Mouse (Mus musculus) bone marrow macrophage, adult 2 months (primary cell): ENCODE measurements at regions not wholly inside any gene's neighbourhood (a gene's known extent, or its start where the extent isn't known, plus 50 kb on each side); places are given as distances from the start of the nearest gene placed in this dataset.
A peak's percentile ranks its signal among the peaks of the same experiment; 100 is the strongest.

Experiments used
- H3K27ac ChIP-seq: 2 replicates; pipeline ENCODE4 v1.5.1; 2012; ENCODE audit warnings: low read depth, low read length; ENCODE audit not compliant: insufficient read depth
- H3K4me1 ChIP-seq: 2 replicates; pipeline ENCODE4 v1.6.1; 2012; ENCODE audit warnings: low read length; ENCODE audit not compliant: control insufficient read depth, insufficient read depth
- H3K4me3 ChIP-seq: 2 replicates; pipeline ENCODE4 v1.5.1; 2012; ENCODE audit warnings: mild to moderate bottlenecking, low read length, moderate library complexity; ENCODE audit not compliant: insufficient read depth
- CTCF ChIP-seq: IDR thresholded peaks from 2 replicates; pipeline ENCODE4 v1.5.1; 2012; ENCODE audit warnings: low read depth, mild to moderate bottlenecking, low read length, moderate library complexity
- POLR2A ChIP-seq: IDR thresholded peaks from 2 replicates; pipeline ENCODE4 v1.6.1; 2012; ENCODE audit warnings: mild to moderate bottlenecking, low read depth, low read length, borderline replicate concordance

- Histone ChIP-seq H3K4me1 (no peaks in the 10 kb centered on the region), H3K27ac (no peak overlapping the region), H3K4me3 (no peak overlapping the region)
- TF ChIP-seq CTCF = no peak
- TF ChIP-seq POLR2A = no peak
Observed at GRCm38 (mm10) chr12:56441166-56441817, 95.4 kb downstream of the Nkx2-1 start.

GRCm38 (mm10) chr12:56440068-56440847 lies 94.6 kb upstream of the Mbip start:
- H3K4me3 ChIP-seq = no peak overlapping the region

GRCm38 (mm10) chr12:56438384-56438783 lies 92.7 kb upstream of the Mbip start:
- no peak overlapping the region for H3K27ac ChIP-seq
- TF ChIP-seq CTCF = no peak
- no peak for TF ChIP-seq POLR2A
- no peak overlapping the region for H3K4me3 ChIP-seq
- no peaks in the 10 kb centered on the region for H3K4me1 ChIP-seq

More at GRCm38 (mm10) chr12:56440068-56440847, 94.6 kb upstream of the Mbip start:
- no peaks in the 10 kb centered on the region for H3K4me1 ChIP-seq
- TF ChIP-seq CTCF = no peak
- H3K27ac ChIP-seq = no peak overlapping the region

GRCm38 (mm10) chr12:56437975-56438374 lies 92.3 kb upstream of the Mbip start:
- H3K4me3 ChIP-seq = no peak overlapping the region
- TF ChIP-seq POLR2A = no peak
- no peak for TF ChIP-seq CTCF
- H3K27ac ChIP-seq = no peak overlapping the region
- H3K4me1 ChIP-seq = no peaks in the 10 kb centered on the region

GRCm38 (mm10) chr12:56426681-56427246 lies 81.1 kb upstream of the Mbip start:
- no peak for TF ChIP-seq CTCF
- no peak for TF ChIP-seq POLR2A
- H3K27ac ChIP-seq = no peak overlapping the region
- H3K4me1 ChIP-seq = no peaks in the 10 kb centered on the region
- H3K4me3 ChIP-seq = no peak overlapping the region

GRCm38 (mm10) chr12:56416106-56416505 lies 70.4 kb upstream of the Mbip start:
- no peak overlapping the region for H3K4me3 ChIP-seq
- no peak overlapping the region for H3K27ac ChIP-seq
- TF ChIP-seq POLR2A = no peak
- TF ChIP-seq CTCF = no peak
- H3K4me1 ChIP-seq = no peaks in the 10 kb centered on the region

- TF ChIP-seq CTCF = no peak
- TF ChIP-seq POLR2A = no peak
- Histone ChIP-seq H3K27ac (no peak overlapping the region), H3K4me3 (no peak overlapping the region), H3K4me1 (no peaks in the 10 kb centered on the region)
Observed at GRCm38 (mm10) chr12:56414861-56415765, 69.4 kb upstream of the Mbip start.

- Histone ChIP-seq H3K4me3 (no peak overlapping the region), H3K27ac (no peak overlapping the region)
- no peak for TF ChIP-seq CTCF
- TF ChIP-seq POLR2A = no peak
Observed at GRCm38 (mm10) chr12:56405658-56406057, 60.0 kb upstream of the Mbip start.

GRCm38 (mm10) chr12:56404833-56405232 lies 59.1 kb upstream of the Mbip start:
- H3K4me3 ChIP-seq = no peak overlapping the region
- peak; percentile 61 for TF ChIP-seq CTCF
- no peak for TF ChIP-seq POLR2A
- H3K27ac ChIP-seq = no peak overlapping the region
- no peaks in the 10 kb centered on the region for H3K4me1 ChIP-seq

More at GRCm38 (mm10) chr12:56405658-56406057, 60.0 kb upstream of the Mbip start:
- no peaks in the 10 kb centered on the region for H3K4me1 ChIP-seq

- no peak overlapping the region for H3K4me3 ChIP-seq
- TF ChIP-seq CTCF (no peak), POLR2A (no peak)
- H3K4me1 ChIP-seq = no peaks in the 10 kb centered on the region
- no peak overlapping the region for H3K27ac ChIP-seq
Observed at GRCm38 (mm10) chr12:56404262-56404661, 58.6 kb upstream of the Mbip start.
